Mouse (Mus musculus) gastrocnemius, adult 18-20 months (tissue): ENCODE data around the gene Ackr4. TPM values are rescaled to one million over a fixed set of nuclear protein-coding genes. Genes with fewer than 3 reads are reported as not detected.

Experiments
- DNase-seq: peaks from one replicate; pipeline ENCODE4 v3.0.0; 2021; ENCODE audit warnings: low spot score
- total RNA-seq, 2 experiments: library from RNA; stranded (reverse); gene quantifications; 2 replicates each; pipeline ENCODE4 v1.2.3; 2021

Ackr4 gene
- total RNA-seq, 2 experiments from 2014 or later: 0.21 to 0.32 TPM

GRCm38 (mm10) chr9:104107482-104107881, 19.3 kb downstream of the Ackr4 start:
- DNase-seq: no peak

- DNase-seq: no peak
Observed at GRCm38 (mm10) chr9:104106930-104107329, 19.8 kb downstream of the Ackr4 start.

GRCm38 (mm10) chr9:104104986-104105385, 21.7 kb downstream of the Ackr4 start:
- DNase-seq: no peak

- DNase-seq: no peak
Observed at GRCm38 (mm10) chr9:104102901-104103300, 23.8 kb downstream of the Ackr4 start.

GRCm38 (mm10) chr9:104102301-104102700, 24.4 kb downstream of the Ackr4 start:
- DNase-seq: peak; percentile 17

- no peak for DNase-seq
Observed at GRCm38 (mm10) chr9:104101458-104101857, 25.3 kb downstream of the Ackr4 start.

GRCm38 (mm10) chr9:104100822-104101221, 25.9 kb downstream of the Ackr4 start:
- DNase-seq: no peak

- DNase-seq: no peak
Observed at GRCm38 (mm10) chr9:104099060-104099459, 27.7 kb downstream of the Ackr4 start.

- no peak for DNase-seq
Observed at GRCm38 (mm10) chr9:104098256-104098655, 28.5 kb downstream of the Ackr4 start.

GRCm38 (mm10) chr9:104092945-104093344, 33.8 kb downstream of the Ackr4 start:
- DNase-seq: no peak

GRCm38 (mm10) chr9:104088555-104088954, 38.2 kb downstream of the Ackr4 start:
- peak; percentile 7 for DNase-seq

GRCm38 (mm10) chr9:104085730-104086429, 40.9 kb downstream of the Ackr4 start:
- DNase-seq: no peak

- DNase-seq: no peak
Observed at GRCm38 (mm10) chr9:104080038-104080437, 46.7 kb downstream of the Ackr4 start.

- peak; percentile 12 for DNase-seq
Observed at GRCm38 (mm10) chr9:104079379-104079778, 47.4 kb downstream of the Ackr4 start.

- no peak for DNase-seq
Observed at GRCm38 (mm10) chr9:104078780-104079179, 48.0 kb downstream of the Ackr4 start.

GRCm38 (mm10) chr9:104075808-104076207, 50.9 kb downstream of the Ackr4 start:
- DNase-seq: peak; percentile 5

- no peak for DNase-seq
Observed at GRCm38 (mm10) chr9:104070863-104071604, 55.7 kb downstream of the Ackr4 start.

- no peak for DNase-seq
Observed at GRCm38 (mm10) chr9:104070241-104070640, 56.5 kb downstream of the Ackr4 start.

- DNase-seq: no peak
Observed at GRCm38 (mm10) chr9:104064571-104064970, 62.2 kb downstream of the Ackr4 start.

- peak; percentile 82 for DNase-seq
Observed at GRCm38 (mm10) chr9:104063244-104063961, 63.3 kb downstream of the Ackr4 start, which contains the start of gene Acad11. Gene Acad11, plus strand, starts transcription at chr9:104063377.

- DNase-seq: no peak
Observed at GRCm38 (mm10) chr9:104062430-104063243, 64.1 kb downstream of the Ackr4 start, which contains the start of gene Uba5. Gene Uba5, minus strand, starts transcription at chr9:104063134.
